Mouse (Mus musculus): ENCODE measurements around the gene Tab2. TPM values are rescaled to one million over a fixed set of nuclear protein-coding genes. Genes with fewer than 3 reads are reported as not detected.

Gene Tab2
- 143 and 208 TPM in 2 replicates for total RNA-seq (2015; ENCODE audit: low replicate concordance)
- total RNA-seq (2017; ENCODE audit: low replicate concordance) = 77.1 and 82.2 TPM in 2 replicates

DNA sequence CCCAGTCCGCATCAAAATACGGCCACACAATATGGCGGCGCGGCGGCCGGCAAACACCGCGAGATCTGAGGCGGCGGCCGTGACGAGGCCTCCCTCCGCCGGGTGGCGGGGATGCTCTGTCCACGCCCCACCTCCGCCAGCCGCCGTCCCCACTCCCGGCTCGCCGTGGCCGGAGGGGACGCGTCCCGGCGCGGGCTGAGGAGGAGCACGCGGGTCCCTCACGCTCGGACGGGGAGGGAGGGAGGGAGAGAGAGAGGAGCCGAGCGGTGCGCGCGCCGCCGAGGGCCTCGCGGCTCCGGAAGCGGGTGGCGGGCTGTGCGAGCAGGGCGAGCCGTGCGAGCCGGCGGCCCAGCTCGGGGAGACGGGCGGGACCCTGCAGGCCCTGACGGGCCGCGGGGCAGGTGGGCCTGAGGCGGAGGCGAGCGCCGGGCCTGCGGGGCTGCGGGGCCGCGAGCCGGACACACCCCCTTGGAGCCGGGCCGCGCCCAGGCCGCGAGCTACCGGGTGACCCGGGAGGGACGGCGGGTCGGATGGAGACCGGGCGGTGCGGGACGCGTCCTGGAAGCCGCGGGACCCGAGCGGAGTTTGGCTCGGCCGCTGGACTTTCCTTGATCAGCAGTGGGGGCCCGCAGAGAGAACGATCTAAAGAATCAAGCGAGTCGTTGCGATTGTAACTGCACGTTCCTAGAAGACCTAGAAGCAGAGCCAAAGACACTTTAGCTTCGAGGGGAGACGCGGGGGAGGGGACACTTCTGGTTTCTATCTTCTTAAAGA, at the start of gene Tab2:
TSS of gene Tab2 (minus strand) at position 3 of the 774 bp plus-strand sequence.
- ATAC-seq (replicated peaks; ENCODE audit: low FRiP score, poor library complexity, severe bottlenecking) = peak; percentile 93

DNA sequence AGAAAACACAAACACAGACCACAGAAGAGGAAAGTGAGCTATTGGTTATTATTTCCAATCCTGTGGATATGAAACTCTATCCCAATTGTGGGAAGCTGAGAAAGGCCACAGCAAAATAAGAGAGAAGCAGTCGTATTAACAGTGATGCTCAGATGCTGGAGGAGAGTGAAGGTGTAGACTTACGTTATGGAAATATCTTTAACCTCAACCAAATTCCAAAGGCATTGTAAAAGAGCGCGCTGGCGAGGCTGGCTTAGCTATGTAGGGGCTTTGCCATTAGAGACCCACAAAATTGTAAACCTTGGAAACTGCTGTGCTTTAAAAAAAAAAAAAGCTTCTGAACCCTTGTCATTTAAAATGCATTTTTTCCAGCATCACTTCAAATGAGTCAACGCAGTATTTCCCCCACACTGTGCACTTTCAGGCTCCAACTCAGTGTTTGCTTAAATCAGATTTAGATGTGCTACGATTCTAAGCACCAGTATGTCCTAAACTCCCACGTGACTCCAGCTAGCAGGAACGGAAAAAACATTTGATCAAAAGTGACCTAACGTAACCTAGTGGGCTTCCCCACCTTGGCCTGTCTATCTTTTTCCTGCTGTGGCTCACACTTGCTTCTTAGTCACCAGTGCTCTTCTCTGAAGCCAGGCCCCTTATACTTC, 36.4 kb upstream of the Tab2 start:
- no peak for ATAC-seq (replicated peaks; ENCODE audit: low FRiP score, poor library complexity, severe bottlenecking)

DNA sequence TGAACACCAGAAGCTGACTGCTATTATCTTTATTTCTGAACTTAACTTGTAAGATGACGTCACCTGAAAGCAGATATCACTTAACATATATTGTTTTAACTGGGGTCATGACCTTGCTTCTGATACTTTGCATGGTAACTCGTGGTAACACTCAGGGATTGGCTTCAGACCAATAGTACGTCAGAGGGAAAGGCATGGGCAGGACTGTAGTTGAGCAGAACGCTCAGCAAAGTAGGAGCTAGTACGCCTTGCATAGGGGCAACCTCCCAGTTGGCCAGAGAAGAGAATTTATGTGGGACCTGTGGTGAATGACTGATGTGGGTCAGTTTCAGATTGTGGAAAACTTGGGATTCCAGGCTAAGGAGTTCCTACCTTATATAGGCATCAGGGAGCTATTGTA, 35.6 kb upstream of the Tab2 start:
- no peak for ATAC-seq (replicated peaks; ENCODE audit: low FRiP score, poor library complexity, severe bottlenecking)

DNA sequence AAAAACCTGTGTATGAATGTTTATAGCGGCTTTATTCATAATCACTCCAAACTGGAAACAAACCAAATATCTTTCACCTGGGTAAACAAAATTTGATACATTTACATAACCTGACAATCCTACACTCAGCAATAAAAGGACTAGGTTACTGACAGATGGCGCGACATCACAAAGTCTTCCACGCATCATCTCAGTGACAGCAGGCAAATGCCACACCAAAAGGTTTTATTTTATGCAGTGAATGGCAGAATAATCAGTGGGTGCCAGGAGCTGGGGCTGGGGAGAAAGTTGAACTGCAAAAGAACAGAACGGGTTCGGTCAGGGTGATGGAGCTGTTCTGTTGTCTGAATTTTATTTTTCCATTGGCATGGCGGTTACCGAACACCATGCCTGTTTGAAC, 31.5 kb upstream of the Tab2 start:
- no peak for ATAC-seq (replicated peaks; ENCODE audit: low FRiP score, poor library complexity, severe bottlenecking)

DNA sequence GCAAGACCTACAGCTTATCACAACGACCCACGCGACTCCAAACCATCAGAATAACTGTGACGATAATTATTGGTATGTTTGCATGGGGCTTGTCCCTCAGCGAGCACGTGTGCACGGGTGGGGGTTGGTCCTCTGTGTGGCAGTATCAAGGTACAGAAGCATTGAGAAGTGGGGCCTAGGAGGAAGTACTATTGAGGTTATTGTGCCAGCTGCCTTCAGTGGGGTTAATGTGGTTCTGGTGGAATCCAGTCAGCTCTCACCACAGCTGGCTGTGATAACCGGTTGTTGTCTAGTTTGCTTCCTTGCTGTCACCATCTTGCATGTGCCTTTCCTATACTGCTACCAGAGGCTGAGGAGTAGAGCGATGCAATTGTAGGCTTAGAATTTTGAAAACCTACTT, 20.4 kb upstream of the Tab2 start:
- no peak for ATAC-seq (replicated peaks; ENCODE audit: low FRiP score, poor library complexity, severe bottlenecking)

DNA sequence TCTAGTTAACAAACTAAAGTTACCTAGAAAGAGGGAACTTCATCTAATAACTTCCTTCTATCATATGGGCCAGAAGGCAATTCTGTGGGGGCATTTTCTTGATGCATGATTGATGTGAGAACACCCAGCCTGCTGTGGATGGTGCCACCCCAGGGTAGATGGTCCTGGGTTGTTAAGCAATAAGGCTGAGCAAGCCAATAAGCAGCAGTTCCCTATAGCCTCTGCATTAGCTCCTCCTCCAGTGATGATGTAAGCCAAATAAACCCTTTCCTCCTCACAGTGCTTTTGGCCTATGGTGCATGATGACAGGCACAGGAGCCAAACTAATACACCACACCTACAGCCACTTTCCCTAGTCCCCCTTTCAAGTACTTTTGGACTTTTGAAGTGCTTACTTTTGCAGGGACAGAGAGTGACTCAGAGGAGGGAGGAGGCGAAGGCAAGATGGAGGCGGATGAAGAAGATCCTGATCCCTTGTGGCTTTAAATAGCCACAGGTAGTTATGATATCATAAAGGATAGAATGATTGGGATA, 12.8 kb upstream of the Tab2 start:
- ATAC-seq (replicated peaks; ENCODE audit: low FRiP score, poor library complexity, severe bottlenecking) = no peak

DNA sequence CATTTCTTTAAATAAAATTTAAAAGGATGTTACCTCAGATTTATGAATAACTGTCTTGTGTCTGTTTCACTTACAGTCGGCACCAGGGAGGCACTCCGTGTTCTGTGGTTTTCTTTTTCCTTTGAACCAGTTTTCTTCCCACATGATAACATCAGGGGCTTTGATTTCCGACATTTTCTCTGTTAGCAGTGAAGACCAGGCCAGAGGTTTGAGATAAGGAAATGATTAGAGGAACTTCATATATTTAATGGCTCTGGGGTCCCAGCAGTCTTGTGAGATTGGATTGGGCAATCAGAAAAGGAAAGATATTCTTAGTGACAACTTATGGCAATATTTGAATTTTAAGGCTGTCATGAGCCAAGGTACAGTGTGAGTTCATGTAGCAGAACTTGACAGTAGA, 11.1 kb upstream of the Tab2 start:
- ATAC-seq (replicated peaks; ENCODE audit: low FRiP score, poor library complexity, severe bottlenecking) = no peak

DNA sequence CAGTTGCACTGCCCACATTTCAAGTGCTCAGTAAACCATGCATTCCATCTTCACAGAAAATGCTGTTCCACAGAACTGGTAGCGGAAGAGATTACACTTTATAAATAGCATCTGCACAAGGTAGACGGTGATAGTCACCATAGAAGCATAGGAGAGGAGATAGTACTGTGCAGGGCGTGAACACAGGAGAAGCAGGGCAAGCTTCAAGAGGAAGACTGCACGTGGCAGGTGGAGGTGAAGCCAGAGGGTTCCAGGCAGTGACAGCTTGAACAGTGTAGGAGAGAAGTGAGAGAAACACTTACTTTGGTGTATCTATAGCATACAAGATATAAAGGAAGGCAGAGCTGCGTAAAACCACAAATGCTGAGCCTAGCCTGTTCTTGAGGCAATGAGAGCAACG, 3.0 kb upstream of the Tab2 start:
- no peak for ATAC-seq (replicated peaks; ENCODE audit: low FRiP score, poor library complexity, severe bottlenecking)

DNA sequence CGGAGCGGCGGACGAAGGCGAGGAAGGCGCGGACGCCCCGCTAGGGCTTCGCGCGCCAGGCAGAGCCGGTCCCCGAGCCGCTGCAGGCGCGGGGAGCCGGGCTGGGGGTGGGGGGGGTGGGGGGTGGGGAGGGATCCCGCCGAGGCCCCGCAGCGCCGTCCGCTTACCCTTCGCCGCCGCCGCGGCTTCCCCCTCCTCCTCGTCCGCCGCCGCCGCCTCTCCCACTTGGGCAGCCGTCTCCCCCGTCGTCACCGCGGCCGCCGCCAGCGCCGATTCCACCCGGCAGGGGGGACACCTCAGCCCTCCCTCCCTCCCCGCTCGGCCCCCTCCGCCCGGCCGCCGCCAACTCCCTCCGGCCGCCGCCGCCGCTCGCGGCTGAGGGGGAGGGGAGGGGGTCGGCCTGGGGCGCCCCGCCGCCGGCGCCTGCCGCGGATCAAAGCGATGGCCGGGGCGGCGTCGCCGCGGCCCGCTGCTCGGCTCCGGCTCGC, 352 bp downstream of the Tab2 start:
- ATAC-seq (replicated peaks; ENCODE audit: low FRiP score, poor library complexity, severe bottlenecking) = no peak

DNA sequence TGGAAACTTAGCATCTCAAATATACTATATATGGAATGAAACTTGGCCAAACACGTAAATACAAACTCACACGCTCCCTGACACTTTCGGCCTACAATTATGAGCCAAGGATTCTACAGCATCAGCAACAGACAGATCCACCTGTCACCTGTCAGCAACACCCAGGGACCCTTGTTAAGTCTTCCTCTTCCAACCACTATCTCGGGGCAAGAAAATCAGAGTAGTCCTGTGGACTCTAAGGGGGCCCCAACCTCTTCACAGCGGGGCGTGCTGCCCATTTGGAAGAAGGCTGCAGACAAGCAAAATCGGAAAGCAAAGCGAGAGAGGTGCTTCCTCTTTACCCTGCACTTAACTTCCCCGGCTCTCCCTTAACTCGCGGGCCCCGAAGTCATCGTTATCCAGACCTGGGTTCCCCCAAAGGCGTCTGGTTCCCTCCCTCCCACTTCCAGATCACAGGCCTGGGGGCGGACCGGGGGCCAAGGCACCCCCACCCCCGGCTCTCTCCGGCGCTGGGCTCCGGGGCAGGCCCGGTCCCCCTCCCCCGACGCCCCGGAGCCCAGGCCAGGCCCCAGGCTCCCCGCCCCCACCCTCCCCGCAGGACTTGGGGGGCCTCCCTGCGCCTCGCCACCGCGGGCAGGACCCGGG, 919 bp downstream of the Tab2 start:
- ATAC-seq (replicated peaks; ENCODE audit: low FRiP score, poor library complexity, severe bottlenecking) = no peak

DNA sequence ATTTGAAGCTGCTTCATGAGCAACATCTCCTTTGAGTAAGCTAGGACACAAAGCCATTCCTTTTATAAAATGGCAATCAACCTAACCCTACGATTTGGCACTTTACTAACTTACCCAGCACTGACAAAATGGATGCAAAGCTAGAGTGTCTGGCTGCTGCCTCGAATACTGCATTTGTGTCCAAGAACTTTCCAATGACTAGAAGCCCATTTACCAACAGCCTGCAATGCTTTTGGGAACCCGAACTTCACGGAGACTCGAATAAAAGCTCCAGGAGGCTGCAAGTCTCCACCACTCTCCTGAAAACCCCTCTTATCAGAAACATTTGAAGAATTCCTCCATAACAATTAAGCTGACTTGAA, 1.4 kb downstream of the Tab2 start:
- ATAC-seq (replicated peaks; ENCODE audit: low FRiP score, poor library complexity, severe bottlenecking) = no peak

DNA sequence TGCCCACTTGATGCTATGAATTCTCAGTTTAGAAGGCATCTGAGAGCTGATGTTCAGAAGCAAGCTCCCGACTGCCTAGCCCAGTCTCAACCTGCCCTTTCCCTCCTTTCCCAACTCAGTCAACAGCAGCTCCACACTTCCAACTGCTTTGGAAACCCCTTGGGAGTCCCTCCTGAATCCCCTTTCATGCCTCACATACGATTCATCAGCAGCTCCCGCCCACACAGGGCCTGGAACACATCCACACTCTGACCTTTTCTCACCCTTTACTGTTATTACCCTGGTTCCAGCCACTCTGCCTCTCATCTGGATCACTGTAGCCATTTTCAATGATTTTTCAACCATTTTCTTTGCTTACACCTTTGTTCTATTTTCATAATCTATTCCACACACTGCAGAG, 13.0 kb downstream of the Tab2 start:
- ATAC-seq (replicated peaks; ENCODE audit: low FRiP score, poor library complexity, severe bottlenecking) = no peak

DNA sequence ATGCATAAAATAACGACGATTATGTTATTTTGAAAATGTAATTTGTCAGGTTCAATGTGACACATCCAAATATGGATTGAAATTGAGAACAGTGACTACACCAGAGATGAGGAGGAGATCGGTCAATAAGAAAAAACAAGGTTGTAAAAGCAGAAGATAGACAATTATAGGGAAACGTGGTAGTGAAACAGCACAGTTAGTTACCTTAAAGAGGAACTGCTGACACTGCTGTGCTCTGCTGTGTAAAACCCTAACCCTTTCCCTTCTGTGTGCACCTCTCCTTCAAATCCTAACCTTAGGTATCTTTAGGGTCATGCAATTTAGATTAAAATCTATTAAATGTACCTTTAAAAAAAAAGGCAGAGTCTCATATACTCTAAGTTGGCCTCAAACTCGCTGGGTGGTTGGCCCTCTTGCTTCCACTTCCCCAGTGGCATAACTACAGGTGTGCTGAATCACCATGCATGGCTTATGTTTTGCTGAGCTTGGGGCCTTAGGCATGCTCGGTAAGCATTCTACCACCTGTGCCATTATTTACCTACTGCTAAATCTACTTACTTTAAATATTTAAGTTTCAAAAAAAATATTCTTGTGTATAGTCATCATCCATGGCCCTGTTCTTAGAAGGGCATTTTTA, 19.4 kb downstream of the Tab2 start:
- ATAC-seq (replicated peaks; ENCODE audit: low FRiP score, poor library complexity, severe bottlenecking) = no peak

DNA sequence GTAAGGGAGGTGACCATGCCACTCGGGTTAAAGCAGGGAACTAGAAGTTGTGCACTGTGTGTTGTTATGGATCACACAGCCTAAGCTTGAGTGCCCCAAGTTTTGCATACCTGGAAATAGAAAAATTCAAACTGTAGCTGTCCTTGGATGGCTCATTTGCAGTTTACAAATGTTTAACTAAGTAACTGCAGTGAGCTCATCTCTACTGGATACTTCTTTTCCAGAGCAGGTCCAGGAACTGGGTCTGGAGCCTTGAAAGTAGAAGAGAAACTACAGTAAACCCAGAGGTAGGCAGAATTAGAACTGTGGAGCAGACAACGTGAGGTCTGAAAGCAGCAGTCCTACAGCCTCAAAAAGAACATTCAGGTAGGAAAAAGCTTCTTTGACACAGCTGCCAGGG, 23.1 kb downstream of the Tab2 start:
- ATAC-seq (replicated peaks; ENCODE audit: low FRiP score, poor library complexity, severe bottlenecking) = no peak

DNA sequence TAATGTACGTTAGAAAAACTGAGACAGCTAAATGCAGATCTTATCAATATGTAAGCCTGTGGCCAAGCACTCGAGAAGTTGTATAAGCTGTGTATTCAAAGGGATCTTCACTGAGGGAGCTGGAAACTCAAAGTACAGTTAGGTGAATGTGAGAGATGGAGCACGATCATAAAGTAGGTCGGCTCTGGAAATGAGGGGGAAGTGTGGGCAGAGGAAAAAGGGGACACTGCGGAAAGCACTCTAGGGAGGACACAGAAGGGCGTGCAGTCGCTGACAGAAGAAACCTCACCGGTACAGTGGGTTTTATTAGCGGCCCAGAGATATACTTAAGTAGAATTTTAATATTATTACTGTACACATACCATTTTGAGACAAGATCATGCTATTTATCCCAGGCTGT, 27.0 kb downstream of the Tab2 start:
- no peak for ATAC-seq (replicated peaks; ENCODE audit: low FRiP score, poor library complexity, severe bottlenecking)

DNA sequence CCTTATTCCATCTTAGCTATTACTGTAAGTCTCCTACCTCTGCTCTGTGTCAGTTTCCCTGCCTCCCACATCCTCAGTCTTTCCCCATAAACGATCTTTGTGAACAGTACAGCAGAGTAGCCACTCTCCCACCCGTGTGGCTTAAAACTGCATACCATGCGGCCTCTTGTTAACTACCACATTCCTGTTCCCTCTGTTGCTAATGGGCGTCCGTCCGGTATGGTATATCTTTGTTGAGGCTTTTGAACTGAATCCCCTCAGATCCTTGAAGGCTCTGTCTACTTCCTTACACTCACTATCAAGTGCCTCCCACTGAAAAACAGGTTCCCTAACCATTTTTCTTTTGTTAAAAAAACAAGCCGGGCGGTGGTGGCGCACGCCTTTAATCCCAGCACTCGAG, 30.5 kb downstream of the Tab2 start:
- ATAC-seq (replicated peaks; ENCODE audit: low FRiP score, poor library complexity, severe bottlenecking) = no peak

DNA sequence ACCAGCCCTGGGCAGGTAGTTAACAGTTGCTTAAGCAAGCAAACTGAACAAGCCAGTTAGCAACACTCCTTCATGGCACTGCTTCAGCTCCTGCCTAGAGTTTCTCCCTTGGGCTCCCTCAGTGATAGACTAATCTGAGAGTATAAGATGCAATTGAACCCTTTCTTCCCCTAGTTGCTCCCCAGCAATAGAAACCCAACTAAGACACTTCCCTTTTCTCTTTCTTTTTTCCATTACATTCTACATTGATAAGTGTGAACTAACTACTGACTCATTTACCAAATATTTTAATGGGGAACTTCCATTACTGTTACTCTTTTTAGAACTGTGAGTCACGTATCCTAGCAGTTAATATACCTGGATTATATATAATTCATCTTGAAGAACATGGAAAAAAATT, 32.6 kb downstream of the Tab2 start:
- ATAC-seq (replicated peaks; ENCODE audit: low FRiP score, poor library complexity, severe bottlenecking) = no peak

DNA sequence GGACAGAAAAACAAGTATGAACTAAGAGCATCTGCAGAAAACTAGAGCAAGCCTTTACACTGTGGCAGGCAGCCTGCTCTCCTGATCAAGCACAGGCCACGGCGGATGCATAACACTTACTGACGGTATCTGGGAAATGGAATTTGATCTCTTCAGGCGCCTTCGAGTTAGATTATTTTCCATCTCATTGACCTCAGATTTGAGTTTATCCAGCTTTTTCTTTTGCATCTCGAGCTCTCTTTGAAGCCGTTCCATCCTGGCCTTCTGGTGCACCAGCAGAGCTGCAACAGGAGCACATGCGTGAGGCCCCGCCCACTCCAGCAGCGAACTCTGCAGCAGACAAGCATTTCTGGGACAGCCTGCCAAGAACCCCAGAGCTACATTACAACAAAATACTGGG, 44.8 kb downstream of the Tab2 start:
- ATAC-seq (replicated peaks; ENCODE audit: low FRiP score, poor library complexity, severe bottlenecking) = no peak

DNA sequence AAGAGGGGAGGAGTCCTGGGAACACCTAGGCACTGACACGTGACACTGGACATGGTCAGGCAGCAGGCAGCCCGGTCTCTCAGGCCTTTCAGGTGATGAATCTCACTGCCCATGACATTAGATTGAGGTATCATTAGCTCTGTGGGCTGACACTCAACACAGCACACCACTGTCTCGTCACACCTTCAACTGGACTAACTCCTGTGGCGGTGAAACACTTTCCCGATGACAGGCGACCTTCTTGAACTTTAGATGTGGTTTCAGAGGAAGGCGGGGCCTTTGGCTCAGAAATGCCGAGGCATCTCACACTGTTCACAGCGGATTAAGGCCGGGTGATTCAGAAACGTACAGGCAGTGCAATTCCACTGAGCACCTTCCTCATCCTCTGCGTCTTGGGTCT, 48.9 kb downstream of the Tab2 start:
- no peak for ATAC-seq (replicated peaks; ENCODE audit: low FRiP score, poor library complexity, severe bottlenecking)

DNA sequence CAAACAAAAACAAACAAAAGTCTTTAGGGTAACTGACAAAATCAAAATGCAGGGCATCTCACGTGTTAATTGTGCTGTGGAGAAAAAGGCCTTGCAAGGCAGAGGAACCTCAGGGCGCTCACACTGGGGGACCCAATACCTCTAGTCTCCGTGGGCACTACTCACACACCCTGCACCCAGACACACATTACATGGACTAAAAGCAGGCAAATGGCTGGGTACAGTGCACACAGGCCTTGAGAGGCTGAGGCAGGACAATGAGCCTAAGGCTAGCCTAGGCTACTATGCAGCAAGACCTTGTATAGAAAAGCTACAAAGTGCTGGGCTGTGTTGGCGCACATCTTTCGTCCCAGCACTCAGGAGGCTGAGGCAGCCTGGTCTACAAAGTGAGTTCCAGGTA, 51.9 kb downstream of the Tab2 start:
- ATAC-seq (replicated peaks; ENCODE audit: low FRiP score, poor library complexity, severe bottlenecking) = no peak

Measured in erythroid progenitor cell, adult 5-6 weeks (primary cell).